Mouse (Mus musculus) ES-Bruce4 (cell line): Measurements from ENCODE around the gene Dpep2nb. TPM values are rescaled to one million over a fixed set of nuclear protein-coding genes. Genes with fewer than 3 reads are reported as not detected.

ENCODE experiments used
- H3K27ac ChIP-seq: 2 replicates; pipeline ENCODE4 v1.5.1; 2012; ENCODE audit warnings: low read length, inconsistent platforms; ENCODE audit not compliant: insufficient read depth
- H3K27me3 ChIP-seq: 2 replicates; pipeline ENCODE4 v1.6.1; 2012; ENCODE audit warnings: mild to moderate bottlenecking, low read length, inconsistent platforms; ENCODE audit not compliant: control insufficient read depth, poor library complexity, insufficient read depth, severe bottlenecking
- H3K36me3 ChIP-seq: 2 replicates; pipeline ENCODE4 v1.6.1; 2012; ENCODE audit warnings: inconsistent platforms, mild to moderate bottlenecking, low read length, moderate library complexity; ENCODE audit not compliant: control insufficient read depth, poor library complexity, insufficient read depth, severe bottlenecking
- H3K4me1 ChIP-seq: one replicate; pipeline ENCODE4 v1.8.1; 2011; ENCODE audit warnings: low read length; ENCODE audit not compliant: control insufficient read depth, insufficient read depth
- H3K4me3 ChIP-seq: 2 replicates; pipeline ENCODE4 v1.5.1; 2011; ENCODE audit warnings: low read depth, mild to moderate bottlenecking, low read length
- H3K9ac ChIP-seq: 2 replicates; pipeline ENCODE4 v1.6.1; 2012; ENCODE audit warnings: low read depth, mild to moderate bottlenecking, inconsistent platforms; ENCODE audit not compliant: poor library complexity, severe bottlenecking
- H3K9me3 ChIP-seq: replicated peaks from 2 replicates; pipeline ENCODE4 v1.6.1; 2012; ENCODE audit warnings: mild to moderate bottlenecking, low read length, inconsistent platforms; ENCODE audit not compliant: control insufficient read depth, poor library complexity, insufficient read depth, severe bottlenecking
- CTCF ChIP-seq: IDR thresholded peaks from one replicate; pipeline ENCODE4 v1.8.1; 2011; ENCODE audit warnings: low read depth, low read length
- EP300 ChIP-seq: IDR thresholded peaks from 2 replicates; pipeline ENCODE4 v1.6.1; 2011; ENCODE audit warnings: low read depth, low read length; ENCODE audit not compliant: insufficient read depth
- POLR2A ChIP-seq: IDR thresholded peaks from one replicate; pipeline ENCODE4 v1.8.1; 2011; ENCODE audit warnings: low read length; ENCODE audit not compliant: insufficient read depth
- polyA plus RNA-seq: library from polyadenylated mRNA; stranded (reverse); fragments of >200 nt; gene quantifications from 2 replicates; pipeline ENCODE4 v1.2.4, GENCODE M21; 2011; ENCODE audit warnings: low read depth; ENCODE audit not compliant: missing spikeins, insufficient read depth, insufficient read length

Dpep2nb gene
- not detected in 2 replicates for polyA plus RNA-seq

- Histone ChIP-seq H3K4me3 (no peak within 1 kb of the TSS), H3K27me3 (no peaks in the 10 kb centered on the region), H3K36me3 (peaks cover 4% of the 10 kb centered on the region; the same call in 1 of the 2 replicates), H3K4me1 (no peaks in the 10 kb centered on the region), H3K9me3 (no peaks in the 10 kb centered on the region), H3K27ac (no peak within 1 kb of the TSS), H3K9ac (no peak within 1 kb of the TSS)
- no peak for TF ChIP-seq CTCF
- no peak for TF ChIP-seq POLR2A
- no peak for TF ChIP-seq EP300
Observed at GRCm38 (mm10) chr8:106005875-106006274, at the start of gene Dpep2nb. Dpep2nb (minus strand) TSS chr8:106005975.

GRCm38 (mm10) chr8:106055038-106055437, 49.3 kb upstream of the Dpep2nb start:
- Histone ChIP-seq H3K9me3 (no peaks in the 10 kb centered on the region), H3K27me3 (no peaks in the 10 kb centered on the region), H3K4me3 (no peak overlapping the region), H3K9ac (no peak overlapping the region), H3K36me3 (peaks cover 12% of the 10 kb centered on the region), H3K27ac (peak overlapping the region; percentile 79), H3K4me1 (no peaks in the 10 kb centered on the region)
- no peak for TF ChIP-seq EP300
- no peak for TF ChIP-seq POLR2A
- TF ChIP-seq CTCF = no peak

DNA sequence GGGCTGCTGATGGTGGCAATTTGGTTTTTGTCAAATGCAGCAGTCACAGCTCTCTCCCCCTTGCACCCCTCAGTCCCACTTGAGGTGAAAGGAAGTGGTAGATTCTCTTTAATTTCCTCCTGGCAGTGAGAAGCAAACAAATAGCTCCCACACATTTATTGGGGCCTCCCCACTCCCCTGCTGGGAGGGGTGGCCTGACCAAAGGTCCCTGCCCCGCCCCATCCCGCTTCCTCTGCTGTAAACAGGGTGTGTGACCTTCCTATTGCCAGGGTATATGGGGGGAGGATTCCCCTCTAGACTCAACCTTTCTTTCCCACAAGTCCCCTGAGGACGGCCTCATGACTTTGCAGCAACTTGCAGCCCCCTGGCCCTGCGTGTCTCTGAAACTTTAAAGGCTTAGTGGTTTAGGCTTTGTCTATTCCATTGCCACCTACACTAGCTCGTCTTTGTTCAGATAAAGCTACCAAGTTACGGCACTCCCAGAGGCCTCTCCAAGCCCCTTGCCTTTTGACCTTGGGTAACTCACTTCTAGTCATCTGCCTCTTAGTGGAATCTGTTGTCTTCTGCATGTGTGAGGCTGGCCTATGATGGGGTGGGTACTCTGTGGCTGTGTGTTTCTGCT, 48.5 kb upstream of the Dpep2nb start:
- H3K27ac ChIP-seq = peak overlapping the region; percentile 79
- TF ChIP-seq POLR2A = no peak
- 0 out of 2 replicates have a peak, but pooled peaks have one; percentile 53 for TF ChIP-seq EP300
- H3K9me3 ChIP-seq = no peaks in the 10 kb centered on the region
- H3K4me3 ChIP-seq = no peak overlapping the region
- H3K27me3 ChIP-seq = no peaks in the 10 kb centered on the region
- H3K4me1 ChIP-seq = no peaks in the 10 kb centered on the region
- no peak overlapping the region for H3K9ac ChIP-seq
- H3K36me3 ChIP-seq = peaks cover 13% of the 10 kb centered on the region

GRCm38 (mm10) chr8:106052510-106053089, 46.8 kb upstream of the Dpep2nb start:
- H3K27ac ChIP-seq = no peak overlapping the region
- no peak for TF ChIP-seq POLR2A
- TF ChIP-seq EP300 = no peak
- no peak for TF ChIP-seq CTCF
- peaks cover 13% of the 10 kb centered on the region for H3K36me3 ChIP-seq
- H3K4me3 ChIP-seq = no peak overlapping the region
- H3K27me3 ChIP-seq = no peaks in the 10 kb centered on the region
- H3K9ac ChIP-seq = no peak overlapping the region
- no peaks in the 10 kb centered on the region for H3K9me3 ChIP-seq
- no peaks in the 10 kb centered on the region for H3K4me1 ChIP-seq

DNA sequence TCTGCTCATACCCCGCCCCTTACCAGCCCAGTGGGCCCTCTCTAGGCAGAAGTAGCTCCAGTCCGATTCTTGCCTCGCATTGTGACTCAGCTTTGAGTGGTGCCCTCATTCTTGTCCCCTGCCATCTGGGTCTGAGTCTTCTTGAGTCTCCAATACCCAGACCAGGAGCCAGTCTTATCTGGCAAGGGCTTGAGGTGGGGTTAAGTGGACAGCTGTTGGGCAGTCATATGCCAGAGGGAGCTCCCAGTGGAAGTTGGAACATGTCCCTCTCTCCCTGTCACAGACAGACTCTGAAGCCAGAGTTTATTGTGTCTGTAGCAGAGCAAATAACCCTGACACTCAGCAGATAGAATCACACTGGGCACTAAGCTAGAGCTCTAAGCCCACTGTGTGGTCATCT, 45.3 kb upstream of the Dpep2nb start:
- H3K4me1 ChIP-seq = no peaks in the 10 kb centered on the region
- H3K27me3 ChIP-seq = no peaks in the 10 kb centered on the region
- H3K27ac ChIP-seq = no peak overlapping the region
- no peak for TF ChIP-seq CTCF
- TF ChIP-seq POLR2A = no peak
- TF ChIP-seq EP300 = no peak
- no peaks in the 10 kb centered on the region for H3K9me3 ChIP-seq
- H3K9ac ChIP-seq = no peak overlapping the region
- peaks cover 13% of the 10 kb centered on the region for H3K36me3 ChIP-seq
- no peak overlapping the region for H3K4me3 ChIP-seq

DNA sequence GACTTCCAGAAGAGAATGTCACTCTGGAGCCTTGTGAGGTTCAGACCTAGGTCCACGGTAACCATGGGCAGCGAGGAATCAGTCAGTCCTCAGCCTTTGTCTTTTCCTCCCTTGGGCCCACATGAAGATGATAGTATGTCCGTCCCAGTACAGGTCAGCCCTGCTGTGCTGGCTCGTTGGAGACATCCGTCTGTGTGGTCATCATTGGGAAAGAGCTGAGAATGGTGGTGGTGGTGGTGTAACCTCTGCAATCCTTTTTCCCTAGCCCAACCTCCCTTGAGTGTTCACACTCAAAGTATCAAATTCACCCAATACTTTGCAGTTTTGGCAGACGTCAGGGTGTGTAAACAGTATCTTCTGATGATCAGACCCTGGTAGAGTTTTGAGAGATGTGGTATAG, 44.1 kb upstream of the Dpep2nb start:
- Histone ChIP-seq H3K27me3 (no peaks in the 10 kb centered on the region), H3K4me1 (no peaks in the 10 kb centered on the region), H3K9me3 (no peaks in the 10 kb centered on the region), H3K27ac (no peak overlapping the region), H3K9ac (no peak overlapping the region), H3K36me3 (peaks cover 16% of the 10 kb centered on the region), H3K4me3 (no peak overlapping the region)
- no peak for TF ChIP-seq POLR2A
- no peak for TF ChIP-seq CTCF
- no peak for TF ChIP-seq EP300
